Mouse (Mus musculus) large intestine, adult 2 months (tissue): ENCODE data around the gene Faf1. TPM values are rescaled to one million over a fixed set of nuclear protein-coding genes. Genes with fewer than 3 reads are reported as not detected.

Source experiments
- DNase-seq: peaks from one replicate; pipeline ENCODE4 v3.0.0-alpha.2; 2012; ENCODE audit warnings: low read depth, low spot score
- WGBS: fragments of 180-500 bp; shearing (Covaris S2); methylation state at CpG from one replicate; pipeline ENCODE4 v1.1.7; 2018; 5-methylcytosine and 5-hydroxymethylcytosine counted together
- polyA plus RNA-seq: library from polyadenylated mRNA; depleted of rRNA; stranded (reverse); fragments of >200 nt; gene quantifications from 2 replicates; pipeline ENCODE4 v1.2.3, GENCODE M21; 2012; rRNA removed

Gene Faf1
- 6.0 and 8.2 TPM in 2 replicates for polyA plus RNA-seq

- peak; percentile 88 for DNase-seq
- WGBS, result 1% methylated on average over 96 of the region's 107 CpGs
Observed at GRCm38 (mm10) chr4:109676218-109677215, at the start of gene Faf1. TSS of gene Faf1 (plus strand) at chr4:109676588.

- DNase-seq, result no peak
- 47% methylated on average over 2 of the region's 2 CpGs for WGBS
Observed at GRCm38 (mm10) chr4:109630215-109630614, 46.2 kb upstream of the Faf1 start.

GRCm38 (mm10) chr4:109631029-109631428 is 45.4 kb upstream of the Faf1 start:
- DNase-seq, result no peak
- WGBS, result 77% methylated on average over 4 of the region's 4 CpGs

GRCm38 (mm10) chr4:109634971-109635370 is 41.4 kb upstream of the Faf1 start:
- no peak for DNase-seq
- WGBS, result 96% methylated on average over 2 of the region's 2 CpGs

- WGBS, result 80% methylated on average over 9 of the region's 9 CpGs
- DNase-seq, result no peak
Observed at GRCm38 (mm10) chr4:109639356-109639755, 37.0 kb upstream of the Faf1 start.

GRCm38 (mm10) chr4:109640141-109640540 is 36.2 kb upstream of the Faf1 start:
- no peak for DNase-seq
- 83% methylated on average over 7 of the region's 7 CpGs for WGBS

- DNase-seq, result no peak
- WGBS, result 63% methylated on average over 3 of the region's 3 CpGs
Observed at GRCm38 (mm10) chr4:109641451-109641850, 34.9 kb upstream of the Faf1 start.

GRCm38 (mm10) chr4:109647281-109647680 is 29.1 kb upstream of the Faf1 start:
- 37% methylated on average over 4 of the region's 4 CpGs for WGBS
- DNase-seq, result no peak

GRCm38 (mm10) chr4:109649331-109649730 is 27.1 kb upstream of the Faf1 start:
- WGBS, result 73% methylated on average over 5 of the region's 5 CpGs
- DNase-seq, result no peak

GRCm38 (mm10) chr4:109653251-109653650 is 23.1 kb upstream of the Faf1 start:
- DNase-seq, result no peak

- no peak for DNase-seq
- 93% methylated on average over 2 of the region's 2 CpGs for WGBS
Observed at GRCm38 (mm10) chr4:109654701-109655100, 21.7 kb upstream of the Faf1 start.

- no peak for DNase-seq
- WGBS, result 89% methylated on average over 2 of the region's 2 CpGs
Observed at GRCm38 (mm10) chr4:109655738-109656137, 20.6 kb upstream of the Faf1 start.

GRCm38 (mm10) chr4:109656301-109656700 is 20.1 kb upstream of the Faf1 start:
- WGBS, result 63% methylated on average over 4 of the region's 4 CpGs
- no peak for DNase-seq

- no peak for DNase-seq
- WGBS, result 2% methylated on average over 53 of the region's 53 CpGs
Observed at GRCm38 (mm10) chr4:109657021-109657850, 19.2 kb upstream of the Faf1 start.

GRCm38 (mm10) chr4:109657851-109658500 is 18.4 kb upstream of the Faf1 start:
- DNase-seq, result no peak
- WGBS, result 15% methylated on average over 20 of the region's 20 CpGs

GRCm38 (mm10) chr4:109658826-109659225 is 17.6 kb upstream of the Faf1 start:
- DNase-seq, result no peak
- WGBS, result 84% methylated on average over 8 of the region's 8 CpGs

GRCm38 (mm10) chr4:109659571-109659970 is 16.8 kb upstream of the Faf1 start:
- WGBS, result 83% methylated on average over 2 of the region's 2 CpGs
- no peak for DNase-seq

GRCm38 (mm10) chr4:109660568-109660967 is 15.8 kb upstream of the Faf1 start:
- no peak for DNase-seq
- 92% methylated on average over 3 of the region's 3 CpGs for WGBS

GRCm38 (mm10) chr4:109661183-109661582 is 15.2 kb upstream of the Faf1 start:
- 81% methylated on average over 5 of the region's 5 CpGs for WGBS
- DNase-seq, result no peak

- no peak for DNase-seq
- 74% methylated on average over 5 of the region's 5 CpGs for WGBS
Observed at GRCm38 (mm10) chr4:109662271-109662670, 14.1 kb upstream of the Faf1 start.
